Mouse (Mus musculus) heart, postnatal 0 days (tissue): ENCODE data around the gene Angptl4. TPM values are rescaled to one million over a fixed set of nuclear protein-coding genes. Genes with fewer than 3 reads are reported as not detected.

Experiments used
- ATAC-seq: fragments of 200-750 bp; cut with Nextera tagmentation; 2 replicates; pipeline ENCODE4 v1.8.0; 2017; ENCODE audit warnings: low read depth, moderate number of reproducible peaks, moderate library complexity; ENCODE audit not compliant: insufficient read depth
- DNase-seq: peaks from one replicate; pipeline ENCODE4 v3.0.0-alpha.2; 2016; ENCODE audit warnings: low spot score
- H3K27ac ChIP-seq: fragments of 300-500 bp; sonication (generic); 2 replicates; pipeline ENCODE4 v1.5.1; 2014; ENCODE audit warnings: low read depth, mild to moderate bottlenecking
- H3K27me3 ChIP-seq: fragments of 300-500 bp; sonication (generic); 2 replicates; pipeline ENCODE4 v1.6.1; 2014; ENCODE audit warnings: low read length, mixed read lengths; ENCODE audit not compliant: control insufficient read depth, insufficient read depth
- H3K36me3 ChIP-seq: fragments of 300-500 bp; sonication (generic); replicated peaks from 2 replicates; pipeline ENCODE4 v1.6.1; 2014; ENCODE audit warnings: low read length, mixed read lengths; ENCODE audit not compliant: control insufficient read depth, insufficient read depth
- H3K4me1 ChIP-seq: fragments of 300-500 bp; sonication (generic); 2 replicates; pipeline ENCODE4 v1.6.1; 2014; ENCODE audit warnings: antibody characterized with exemption; ENCODE audit not compliant: control insufficient read depth, insufficient read depth
- H3K4me2 ChIP-seq: fragments of 300-500 bp; sonication (generic); 2 replicates; pipeline ENCODE4 v1.6.1; 2014; ENCODE audit warnings: low read depth, mild to moderate bottlenecking, low read length, moderate library complexity
- H3K4me3 ChIP-seq: fragments of 300-500 bp; sonication (generic); 2 replicates; pipeline ENCODE4 v1.5.1; 2014; ENCODE audit warnings: low read depth, low read length
- H3K9ac ChIP-seq: fragments of 300-500 bp; sonication (generic); replicated peaks from 2 replicates; pipeline ENCODE4 v1.6.1; 2014; ENCODE audit warnings: low read depth, low read length, mixed read lengths
- H3K9me3 ChIP-seq: fragments of 300-500 bp; sonication (generic); replicated peaks from 2 replicates; pipeline ENCODE4 v1.6.1; 2016; ENCODE audit warnings: low read length; ENCODE audit not compliant: control insufficient read depth
- CTCF ChIP-seq: IDR thresholded peaks from 2 replicates; pipeline ENCODE4 v1.5.1; 2016; ENCODE audit warnings: antibody characterized with exemption, control low read depth, low read depth
- EP300 ChIP-seq: IDR thresholded peaks from 2 replicates; pipeline ENCODE4 v1.6.1; 2016; ENCODE audit warnings: antibody characterized with exemption, low read depth
- WGBS: fragments of 180-500 bp; shearing (Covaris S2); extraction: QIAGEN DNeasy Blood & Tissue Kit; methylation state at CpG from one replicate; pipeline ENCODE4 v1.1.7; 2014; 5-methylcytosine and 5-hydroxymethylcytosine counted together
- polyA plus RNA-seq: library from polyadenylated mRNA; unstranded; fragments of >200 nt; fragmentation: Nextera tagmentation; extraction: Ambion mirVana; gene quantifications from 2 replicates; pipeline ENCODE4 v1.2.1, GENCODE M21; 2015
- total RNA-seq: library from RNA; depleted of rRNA; stranded (reverse); fragments of >200 nt; gene quantifications from 2 replicates; pipeline ENCODE4 v1.2.3, GENCODE M21; 2014; ENCODE audit warnings: low replicate concordance

Gene Angptl4
- total and polyA plus RNA-seq, 2 experiments from 2014 or later = 59.2 to 79.3 TPM

GRCm38 (mm10) chr17:33774573-33775155, 7.0 kb downstream of the Angptl4 start:
- DNase-seq (no peak), ATAC-seq (no peak)
- WGBS = 87% methylated on average over 8 of the region's 8 CpGs
- Histone ChIP-seq H3K27ac (no peak overlapping the region), H3K4me1 (peaks cover 14% of the 10 kb centered on the region), H3K4me3 (no peak overlapping the region), H3K36me3 (peaks cover 39% of the 10 kb centered on the region; the same call in 1 of the 2 replicates), H3K9ac (no peak overlapping the region), H3K4me2 (no peak overlapping the region), H3K9me3 (no peaks in the 10 kb centered on the region), H3K27me3 (no peaks in the 10 kb centered on the region)
- TF ChIP-seq EP300 (no peak), CTCF (no peak)

GRCm38 (mm10) chr17:33773871-33774572, 7.6 kb downstream of the Angptl4 start:
- Histone ChIP-seq H3K9me3 (no peaks in the 10 kb centered on the region), H3K4me2 (no peak overlapping the region), H3K9ac (no peak overlapping the region), H3K36me3 (peaks cover 39% of the 10 kb centered on the region; the same call in 1 of the 2 replicates), H3K4me1 (peaks cover 12% of the 10 kb centered on the region), H3K4me3 (no peak overlapping the region), H3K27me3 (no peaks in the 10 kb centered on the region), H3K27ac (no peak overlapping the region)
- 86% methylated on average over 6 of the region's 6 CpGs for WGBS
- DNase-seq (no peak), ATAC-seq (no peak)
- no peak for TF ChIP-seq EP300
- no peak for TF ChIP-seq CTCF

- no peak overlapping the region for H3K9ac ChIP-seq
- H3K4me1 ChIP-seq = peaks cover 6% of the 10 kb centered on the region
- peaks cover 34% of the 10 kb centered on the region; the same call in 1 of the 2 replicates for H3K36me3 ChIP-seq
- H3K27me3 ChIP-seq = no peaks in the 10 kb centered on the region
- 77% methylated on average over 6 of the region's 6 CpGs for WGBS
- H3K4me2 ChIP-seq = no peak overlapping the region
- H3K4me3 ChIP-seq = no peak overlapping the region
- no peaks in the 10 kb centered on the region for H3K9me3 ChIP-seq
- TF ChIP-seq CTCF = no peak
- TF ChIP-seq EP300 = no peak
- no peak for DNase-seq
- no peak for ATAC-seq
- H3K27ac ChIP-seq = no peak overlapping the region
These were observed 8.2 kb downstream of the Angptl4 start for GRCm38 (mm10) chr17:33773426-33773825.

DNA sequence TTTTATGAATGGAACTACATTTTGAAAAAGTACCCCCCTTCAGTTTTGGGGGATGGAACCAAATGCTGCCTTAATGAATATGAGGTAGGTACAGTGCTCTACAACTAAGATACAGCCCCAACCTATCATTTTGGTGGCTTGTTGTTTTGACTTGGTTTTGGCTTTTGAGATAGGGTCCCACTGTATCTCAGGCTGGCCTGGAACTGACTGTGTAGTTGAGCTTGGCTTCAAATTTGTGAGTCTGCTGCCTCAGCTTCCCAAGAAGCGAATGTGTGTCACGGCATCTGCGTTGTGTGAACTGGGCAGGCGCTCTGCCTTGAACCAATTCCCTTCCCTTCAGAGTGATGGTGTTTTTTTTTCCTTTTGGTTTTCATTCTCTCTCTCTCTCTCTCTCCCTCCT, 10.0 kb downstream of the Angptl4 start:
- Histone ChIP-seq H3K4me3 (no peak overlapping the region), H3K27ac (no peak overlapping the region), H3K9me3 (no peaks in the 10 kb centered on the region), H3K9ac (no peak overlapping the region), H3K4me2 (no peak overlapping the region), H3K27me3 (no peaks in the 10 kb centered on the region), H3K36me3 (peaks cover 16% of the 10 kb centered on the region; the same call in 1 of the 2 replicates), H3K4me1 (no peaks in the 10 kb centered on the region)
- DNase-seq (no peak), ATAC-seq (no peak)
- TF ChIP-seq EP300 (no peak), CTCF (no peak)
- 88% methylated on average over 4 of the region's 4 CpGs for WGBS

DNA sequence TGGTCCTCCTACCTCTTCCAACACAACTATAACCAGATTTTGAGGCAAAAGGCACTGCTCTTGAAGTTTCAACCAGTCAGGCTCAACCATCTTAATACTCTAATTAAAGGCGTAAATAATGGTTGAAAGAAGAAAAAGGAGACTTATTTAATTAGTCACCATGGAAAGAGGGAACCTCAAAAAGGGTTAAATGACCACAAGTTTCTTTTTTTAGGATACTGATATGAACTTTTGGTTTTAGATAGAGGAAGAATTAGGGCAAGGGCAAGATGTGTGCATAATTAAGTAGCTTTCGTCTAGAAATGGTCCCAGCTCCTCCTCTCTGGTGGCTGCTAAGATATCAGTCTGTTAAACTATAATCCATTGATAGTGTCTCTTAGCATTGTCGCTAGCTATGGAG, 15.2 kb downstream of the Angptl4 start:
- Histone ChIP-seq H3K27ac (no peak overlapping the region), H3K9ac (no peak overlapping the region), H3K4me3 (no peak overlapping the region), H3K27me3 (no peaks in the 10 kb centered on the region), H3K9me3 (no peaks in the 10 kb centered on the region), H3K4me1 (no peaks in the 10 kb centered on the region), H3K4me2 (no peak overlapping the region), H3K36me3 (no peaks in the 10 kb centered on the region)
- WGBS = 68% methylated on average over 3 of the region's 3 CpGs
- ATAC-seq (no peak), DNase-seq (no peak)
- TF ChIP-seq CTCF (no peak), EP300 (no peak)
